Mouse (Mus musculus) ES-E14 (cell line): ENCODE measurements around the gene Agbl3.
A peak's percentile ranks its signal among the peaks of the same experiment; 100 is the strongest.

ENCODE experiments used
- CHD2 ChIP-seq: IDR thresholded peaks from 2 replicates; pipeline ENCODE4 v1.6.1; 2014; ENCODE audit warnings: mild to moderate bottlenecking, low read depth, low read length, inconsistent platforms
- ZC3H11A ChIP-seq: IDR thresholded peaks from 2 replicates; pipeline ENCODE4 v1.6.1; 2012; ENCODE audit warnings: low read depth, mild to moderate bottlenecking, inconsistent platforms, low read length, borderline replicate concordance
- ZNF384 ChIP-seq: IDR thresholded peaks from 2 replicates; pipeline ENCODE4 v1.6.1; 2012; ENCODE audit warnings: low read depth, low read length, inconsistent platforms

DNA sequence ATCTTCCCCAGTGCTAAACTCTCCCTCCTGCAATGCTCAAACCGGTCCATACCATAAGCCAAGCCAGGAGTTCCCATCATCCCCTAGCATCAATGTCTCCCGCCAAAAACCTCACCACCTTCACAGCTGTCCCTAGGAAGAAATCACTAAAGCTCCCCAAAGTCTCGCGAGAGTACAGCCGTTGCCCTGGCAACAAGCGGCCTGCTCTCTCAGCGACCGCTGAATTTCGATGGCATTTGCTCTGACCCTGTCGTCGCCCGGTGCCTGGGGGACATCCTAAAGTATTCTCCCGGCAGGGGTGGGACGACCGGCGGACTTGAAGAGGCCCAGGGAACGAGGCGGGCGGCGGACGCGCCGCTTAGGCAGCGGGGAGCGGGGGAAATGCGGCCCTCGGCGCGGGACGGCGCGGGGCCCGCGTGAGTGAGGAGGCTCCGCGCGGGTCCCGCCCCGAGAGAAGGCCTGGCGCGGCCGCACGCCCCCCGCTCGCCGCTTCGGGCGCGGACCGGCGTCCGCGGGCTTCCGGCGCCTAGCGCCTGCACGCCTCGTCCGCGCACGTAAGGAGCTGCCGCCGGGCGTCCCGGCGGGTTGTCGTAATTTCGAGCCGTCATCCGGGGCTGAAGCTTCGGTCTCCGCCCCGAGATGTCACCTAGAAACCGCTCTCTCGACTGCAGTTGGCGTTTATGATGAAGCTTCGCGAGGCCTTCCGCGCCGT, at the start of gene Agbl3:
- TF ChIP-seq ZC3H11A (no peak), ZNF384 (no peak), CHD2 (peak; percentile 96)
